ENCODE assay signal across 21 mouse cellular contexts in genomic region chr5:137410066-137410465, GRCm38 (mm10).
"Had no signal": no experiment of that assay in that cellular context is flagged by ENCODE, and none has a peak within 500 bp of the region (broad histone marks: within the 10 kb centered on the region; RNA-seq: fewer than 3 reads in every experiment).

No protein-coding gene starts in this region.

- H3K4me3 ChIP-seq: gastrocnemius, adult 2 months; heart, adult 2 months; hindbrain, embryonic 13.5 days; hindbrain, embryonic 15.5 days; kidney, embryonic 15.5 days; limb, embryonic 13.5 days; limb, embryonic 15.5 days; liver, embryonic 12.5 days had no signal

- H3K27ac ChIP-seq: gastrocnemius, adult 2 months; heart, adult 2 months; hindbrain, embryonic 13.5 days; hindbrain, embryonic 15.5 days; hindbrain, postnatal 0 days; kidney, embryonic 15.5 days; kidney, postnatal 0 days; limb, embryonic 13.5 days; limb, embryonic 15.5 days; liver, embryonic 12.5 days; liver, embryonic 14.5 days had no signal

- H3K4me1 ChIP-seq: limb, embryonic 15.5 days had no signal

- H3K36me3 ChIP-seq: hindbrain, embryonic 13.5 days; hindbrain, embryonic 15.5 days; kidney, embryonic 15.5 days; limb, embryonic 13.5 days; limb, embryonic 15.5 days; liver, embryonic 12.5 days had no signal

- DNase-seq: gastrocnemius, adult 2 months; gastrocnemius, postnatal 10 days; gastrocnemius, postnatal 25 days; heart, adult 11 months; heart, adult 2 months; heart, postnatal 10 days; kidney, adult 11 months; kidney, adult 2 months; kidney, adult 9 months; kidney, postnatal 14 days; kidney, postnatal 36 days had no signal

- ATAC-seq: hindbrain, postnatal 0 days; intestine, embryonic 16.5 days; liver, embryonic 12.5 days had no signal

- H3K27me3 ChIP-seq: hindbrain, embryonic 13.5 days; hindbrain, embryonic 15.5 days; kidney, embryonic 15.5 days; limb, embryonic 13.5 days; limb, embryonic 15.5 days; liver, embryonic 12.5 days had no signal
